ENCODE assay signal across 8 mouse cellular contexts in genomic region chr2:165326304-165327190, GRCm38 (mm10). TPM values are rescaled to one million over a fixed set of nuclear protein-coding genes. Genes with fewer than 3 reads are reported as not detected.
DNase-seq lines count a peak whose midpoint lies in the region; ATAC-seq and TF ChIP-seq lines count a peak whose summit lies in the region.

Gene Elmo2 (minus strand): TSS chr2:165326479.

- TF ChIP-seq EP300 in MEL (IDR thresholded peaks at IDR 0.05; ENCODE audit: low read depth in 1 of 2, low read length in 2 of 2) = no peak

- peak within 1 kb of the TSS; percentile 13 for H3K27ac ChIP-seq in MEL (ENCODE audit: control insufficient read depth, low read depth, low read length)
- peak within 1 kb of the TSS; percentile 82 for H3K27ac ChIP-seq in cerebellum, adult 2 months (ENCODE audit: insufficient read depth, low read length)
- H3K27ac ChIP-seq in forebrain, postnatal 0 days (ENCODE audit: low read depth, low read length) = peak within 1 kb of the TSS; percentile 89
- H3K27ac ChIP-seq in lung, embryonic 15.5 days = peak within 1 kb of the TSS; percentile 71

- peak; percentile 60 to 64; a peak in 2 of 4 replicates for TF ChIP-seq POLR2A in MEL (IDR thresholded peaks at IDR 0.05; ENCODE audit: control insufficient read depth in 1 of 2, insufficient read depth in 1 of 2, low read depth in 1 of 2, low read length in 2 of 2, poor library complexity in 1 of 2)
- TF ChIP-seq POLR2A in cerebellum, adult 2 months (IDR thresholded peaks at IDR 0.05; ENCODE audit: borderline replicate concordance, insufficient read depth, low read length) = peak; percentile 75

- H3K9ac ChIP-seq in MEL (ENCODE audit: control insufficient read depth, low read depth, low read length, poor library complexity, severe bottlenecking) = peak within 1 kb of the TSS; percentile 87
- H3K9ac ChIP-seq in forebrain, postnatal 0 days = peak within 1 kb of the TSS; percentile 62
- peak within 1 kb of the TSS; percentile 90 for H3K9ac ChIP-seq in lung, embryonic 15.5 days

- 1% methylated on average over 55 of the region's 55 CpGs for WGBS in cerebellum, adult 2 months
- WGBS in forebrain, postnatal 0 days = under 1% methylated on average over 55 of the region's 55 CpGs
- 2% methylated on average over 51 of the region's 55 CpGs for WGBS in lung, embryonic 15.5 days

- no peaks in the 10 kb centered on the region for H3K27me3 ChIP-seq in MEL (ENCODE audit: control insufficient read depth in 1 of 2, insufficient read depth in 2 of 2, low read length in 2 of 2)
- H3K27me3 ChIP-seq in cerebellum, adult 2 months (ENCODE audit: control insufficient read depth, insufficient read depth, low read length) = no peaks in the 10 kb centered on the region
- no peaks in the 10 kb centered on the region for H3K27me3 ChIP-seq in forebrain, postnatal 0 days (ENCODE audit: insufficient read depth, low read length)
- no peaks in the 10 kb centered on the region for H3K27me3 ChIP-seq in lung, embryonic 15.5 days

- peaks cover 2 to 46% of the 10 kb centered on the region in 2 experiments for H3K4me1 ChIP-seq in MEL (ENCODE audit: control insufficient read depth in 1 of 2, insufficient read depth in 2 of 2, low read length in 2 of 2)
- H3K4me1 ChIP-seq in cerebellum, adult 2 months (ENCODE audit: control insufficient read depth, insufficient read depth, low read length) = peaks cover 36% of the 10 kb centered on the region
- H3K4me1 ChIP-seq in forebrain, postnatal 0 days (ENCODE audit: insufficient read depth) = peaks cover 17% of the 10 kb centered on the region; the same call in 1 of the 2 replicates
- H3K4me1 ChIP-seq in lung, embryonic 15.5 days = peaks cover 51% of the 10 kb centered on the region

- H3K36me3 ChIP-seq in MEL (ENCODE audit: control insufficient read depth in 1 of 2, insufficient read depth in 2 of 2, low read length in 2 of 2) = peaks cover 0 to 28% of the 10 kb centered on the region in 2 experiments; a peak in 2 of 4 replicates
- H3K36me3 ChIP-seq in forebrain, postnatal 0 days (ENCODE audit: insufficient read depth) = 0 out of 2 replicates have a peak, but pooled peaks cover 3% of the 10 kb centered on the region
- H3K36me3 ChIP-seq in lung, embryonic 15.5 days = no peaks in the 10 kb centered on the region

- peak; percentile 97 for DNase-seq in MEL (ENCODE audit: low read depth, low spot score)
- DNase-seq in cerebellum, adult 2 months = peak; percentile 99
- peak; percentile 98 for DNase-seq in forebrain, postnatal 0 days
- DNase-seq in heart, postnatal 4 days = peak; percentile 99
- DNase-seq in layer of hippocampus, adult 8-10 months (ENCODE audit: low spot score in 2 of 2) = peak; percentile 98 to 99
- DNase-seq in ovary, adult 18-20 months (ENCODE audit: low spot score) = peak; percentile 94
- peak; percentile 98 for DNase-seq in thymus, postnatal 0 days (ENCODE audit: low spot score)

- peak within 1 kb of the TSS; percentile 78 for H3K4me2 ChIP-seq in forebrain, postnatal 0 days (ENCODE audit: low read depth)
- H3K4me2 ChIP-seq in lung, embryonic 15.5 days = peak within 1 kb of the TSS; percentile 92

- no peak for TF ChIP-seq RAD21 in MEL (IDR thresholded peaks at IDR 0.05; ENCODE audit: low read depth, low read length)

- H3K4me3 ChIP-seq in MEL (ENCODE audit: control insufficient read depth in 1 of 2, insufficient read depth in 1 of 2, low read depth in 2 of 2, low read length in 2 of 2) = peak within 1 kb of the TSS; percentile 66 to 92
- H3K4me3 ChIP-seq in cerebellum, adult 2 months (replicated peaks; ENCODE audit: insufficient read depth, low read depth, low read length) = peak within 1 kb of the TSS; percentile 78
- H3K4me3 ChIP-seq in forebrain, postnatal 0 days (ENCODE audit: low read depth, low read length) = peak within 1 kb of the TSS; percentile 57
- peak within 1 kb of the TSS; percentile 92 for H3K4me3 ChIP-seq in lung, embryonic 15.5 days

- ATAC-seq in forebrain, postnatal 0 days = peak; percentile 98
- ATAC-seq in lung, embryonic 15.5 days (ENCODE audit: borderline replicate concordance, extremely low read depth, low FRiP score, low TSS enrichment) = peak; percentile 97

- peaks cover 17% of the 10 kb centered on the region for H3K79me2 ChIP-seq in MEL (ENCODE audit: control insufficient read depth, insufficient read depth, low read length, poor library complexity)

- no peak for TF ChIP-seq CTCF in MEL (IDR thresholded peaks at IDR 0.05 in 2 of 3, conservative IDR thresholded peaks at IDR 0.05 in 1 of 3; ENCODE audit: control insufficient read depth in 1 of 3, insufficient read depth in 1 of 3, low read depth in 2 of 3, low read length in 3 of 3, poor library complexity in 1 of 3, severe bottlenecking in 1 of 3)
- no peak for TF ChIP-seq CTCF in cerebellum, adult 2 months (IDR thresholded peaks at IDR 0.05; ENCODE audit: borderline replicate concordance, insufficient read depth, low read depth, low read length)
- no peak for TF ChIP-seq CTCF in forebrain, postnatal 0 days (IDR thresholded peaks at IDR 0.05; ENCODE audit: low read depth)

- H3K9me3 ChIP-seq in MEL (replicated peaks; ENCODE audit: insufficient read depth, low read length) = no peaks in the 10 kb centered on the region
- H3K9me3 ChIP-seq in forebrain, postnatal 0 days (ENCODE audit: low read length) = no peaks in the 10 kb centered on the region
- no peaks in the 10 kb centered on the region for H3K9me3 ChIP-seq in lung, embryonic 15.5 days

TF ChIP-seq in MEL, 35 proteins besides CTCF, POLR2A, EP300 and RAD21 (continues in another document):
- TF ChIP-seq CHD2 (IDR thresholded peaks at IDR 0.05; ENCODE audit: low read length) = peak; percentile 66
- 0 out of 2 replicates have a peak, but pooled peaks have one; percentile 17 for TF ChIP-seq ELF1 (IDR thresholded peaks at IDR 0.05; ENCODE audit: low read depth, low read length)
- no peak for TF ChIP-seq POLR2AphosphoS5 (IDR thresholded peaks at IDR 0.05; ENCODE audit: borderline replicate concordance, low read depth, low read length)
- TF ChIP-seq CHD1 (IDR thresholded peaks at IDR 0.05; ENCODE audit: low read depth, low read length) = no peak
- TF ChIP-seq GABPA (IDR thresholded peaks at IDR 0.05; ENCODE audit: low read depth, low read length) = no peak
- TF ChIP-seq SMC3 (IDR thresholded peaks at IDR 0.05; ENCODE audit: low read depth, low read length) = no peak
- peak; percentile 74 for TF ChIP-seq ZNF384 (IDR thresholded peaks at IDR 0.05; ENCODE audit: low read depth, low read length)
- no peak for TF ChIP-seq RCOR1 (IDR thresholded peaks at IDR 0.05; ENCODE audit: low read depth, low read length)
- no peak for TF ChIP-seq UBTF (IDR thresholded peaks at IDR 0.05; ENCODE audit: borderline replicate concordance, insufficient read depth, low read depth, low read length)
- TF ChIP-seq TAL1 (IDR thresholded peaks at IDR 0.05; ENCODE audit: low read length) = no peak
- no peak for TF ChIP-seq USF2 (IDR thresholded peaks at IDR 0.05; ENCODE audit: borderline replicate concordance in 1 of 2, insufficient read depth in 1 of 2, low read depth in 1 of 2, low read length in 2 of 2)
- peak; percentile 79 for TF ChIP-seq MAZ (IDR thresholded peaks at IDR 0.05; ENCODE audit: low read depth, low read length)
- peak; percentile 72; the same call in 1 of the 2 replicates for TF ChIP-seq BHLHE40 (IDR thresholded peaks at IDR 0.05; ENCODE audit: borderline replicate concordance, low read depth, low read length)
- TF ChIP-seq MAFK (IDR thresholded peaks at IDR 0.05; ENCODE audit: borderline replicate concordance, low read depth, low read length) = no peak
- TF ChIP-seq SIN3A (IDR thresholded peaks at IDR 0.05; ENCODE audit: low read length) = peak; percentile 83
- TF ChIP-seq TCF12 (IDR thresholded peaks at IDR 0.05; ENCODE audit: low read depth, low read length) = peak; percentile 21; the same call in 1 of the 2 replicates
- TF ChIP-seq JUND (IDR thresholded peaks at IDR 0.05; ENCODE audit: low read depth, low read length) = no peak
- TF ChIP-seq ZKSCAN1 (IDR thresholded peaks at IDR 0.05; ENCODE audit: low read depth, low read length) = no peak
- TF ChIP-seq ZC3H11A (IDR thresholded peaks at IDR 0.05; ENCODE audit: low read depth, low read length) = no peak
- no peak for TF ChIP-seq MEF2A (IDR thresholded peaks at IDR 0.05; ENCODE audit: extremely low read depth, insufficient replicate concordance, low read depth, low read length, poor library complexity, severe bottlenecking)
- TF ChIP-seq NELFE (IDR thresholded peaks at IDR 0.05; ENCODE audit: low read depth, low read length) = peak; percentile 71
- peak; percentile 66 for TF ChIP-seq TBP (IDR thresholded peaks at IDR 0.05; ENCODE audit: low read depth, low read length)
- TF ChIP-seq POLR2AphosphoS2 (IDR thresholded peaks at IDR 0.05; ENCODE audit: low read length) = peak; percentile 66; the same call in 1 of the 2 replicates
- TF ChIP-seq E2F4 (IDR thresholded peaks at IDR 0.05; ENCODE audit: borderline replicate concordance, low read depth, low read length) = no peak
- no peak for TF ChIP-seq USF1 (IDR thresholded peaks at IDR 0.05; ENCODE audit: low read depth, low read length)
- no peak for TF ChIP-seq KAT2A (conservative IDR thresholded peaks at IDR 0.05; ENCODE audit: low read depth, low read length)
- no peak for TF ChIP-seq MAX (IDR thresholded peaks at IDR 0.05; ENCODE audit: low read length)
- TF ChIP-seq ZMIZ1 (IDR thresholded peaks at IDR 0.05; ENCODE audit: low read depth, low read length) = peak; percentile 61; the same call in 1 of the 2 replicates
- TF ChIP-seq MYB (IDR thresholded peaks at IDR 0.05; ENCODE audit: low read depth, low read length) = no peak
- peak; percentile 82 for TF ChIP-seq HCFC1 (IDR thresholded peaks at IDR 0.05; ENCODE audit: low read depth, low read length)
- no peak for TF ChIP-seq ETS1 (IDR thresholded peaks at IDR 0.05; ENCODE audit: low read depth, low read length)
- TF ChIP-seq NRF1 (IDR thresholded peaks at IDR 0.05; ENCODE audit: insufficient read depth, low read depth, low read length, poor library complexity, severe bottlenecking) = no peak

RNA-seq across cellular contexts. Expression of gene Elmo2, which starts in this region (rescaled TPM):
- total RNA-seq in MEL (2012; rRNA removed) = 16.5 and 17.4 TPM in 2 replicates
- polyA plus RNA-seq in MEL (2012; ENCODE audit: insufficient read depth in 1 of 2, insufficient read length in 2 of 2, low read depth in 1 of 2, low replicate concordance in 2 of 2, missing spikeins in 1 of 2) = 10 to 100 TPM in 1 of 2 experiments, not detected in 1; 27.6 TPM
- polyA plus RNA-seq in cerebellum, adult 2 months (2012; rRNA removed) = 187 and 208 TPM in 2 replicates
- total RNA-seq in forebrain, postnatal 0 days (2014; rRNA removed) = 78.8 and 80.9 TPM in 2 replicates
- polyA plus RNA-seq in forebrain, postnatal 0 days (2015; fragmentation: Nextera tagmentation; extraction: Ambion mirVana) = 68.6 and 84.5 TPM in 2 replicates
- total RNA-seq in heart, postnatal 4 days (2021) = 10 to 100 TPM; 29.5 to 35.5 TPM
- 100 to 1,000 TPM; 154 to 173 (median 161) TPM for total RNA-seq in layer of hippocampus, adult 8-10 months (2022)
- 75.7 and 77.3 TPM in 2 replicates for polyA plus RNA-seq in lung, embryonic 15.5 days (2015; fragmentation: Nextera tagmentation; extraction: Ambion mirVana)
- 39.8 and 42.8 TPM in 2 replicates for polyA plus RNA-seq in thymus, postnatal 0 days (2015; fragmentation: Nextera tagmentation; extraction: Ambion mirVana)

Comparison
In these comparisons a context has a peak if more than half of its experiments do, and no peak if none do; other contexts are left out.
1. Peak in every context shown above with its lines: DNase-seq, ATAC-seq, H3K4me3 ChIP-seq and H3K27ac ChIP-seq.
2. H3K27ac ChIP-seq: peak in every context shown above with its lines; median percentile 89 in forebrain, postnatal 0 days; 82 in cerebellum, adult 2 months; 71 in lung, embryonic 15.5 days; 13 in MEL.